Mouse (Mus musculus): ENCODE measurements at regions not wholly inside any gene's neighbourhood (a gene's known extent, or its start where the extent isn't known, plus 50 kb on each side); places are given as distances from the start of the nearest gene placed in this dataset.

- no peak overlapping the region for H3K4me3 ChIP-seq
- TF ChIP-seq CTCF (IDR thresholded peaks at IDR 0.05) = no peak
- DNase-seq (ENCODE audit: extremely low spot score in 1 of 2, low spot score in 2 of 2) = no peak
- intact Hi-C loops (cut with DNase I) = loop anchor here (5.0 to 10.0 kb wide), 2 partner anchors 427 to 815 kb away; partner anchors contain the start of gene Sstr1
- H3K27ac ChIP-seq = no peak overlapping the region
Observed at GRCm38 (mm10) chr12:58639478-58639877, 370.4 kb upstream of the Clec14a start.

GRCm38 (mm10) chr12:58638260-58638659 is 369.2 kb upstream of the Clec14a start:
- DNase-seq (ENCODE audit: extremely low spot score in 1 of 2, low spot score in 2 of 2) = no peak
- no peak overlapping the region for H3K27ac ChIP-seq
- no peak overlapping the region for H3K4me3 ChIP-seq
- peak; percentile 53 for TF ChIP-seq CTCF (IDR thresholded peaks at IDR 0.05)
- intact Hi-C loops (cut with DNase I) = loop anchor here (5.0 to 10.0 kb wide), 2 partner anchors 426 to 813 kb away; partner anchors contain the start of gene Sstr1

- intact Hi-C loops (cut with DNase I) = loop anchor here (10.0 kb wide), 1 partner anchor 808 kb away; no protein-coding TSS in a partner anchor
- H3K27ac ChIP-seq = no peak overlapping the region
- no peak overlapping the region for H3K4me3 ChIP-seq
- no peak for DNase-seq (ENCODE audit: extremely low spot score in 1 of 2, low spot score in 2 of 2)
- TF ChIP-seq CTCF (IDR thresholded peaks at IDR 0.05) = no peak
Observed at GRCm38 (mm10) chr12:58632529-58632928, 363.4 kb upstream of the Clec14a start.

DNA sequence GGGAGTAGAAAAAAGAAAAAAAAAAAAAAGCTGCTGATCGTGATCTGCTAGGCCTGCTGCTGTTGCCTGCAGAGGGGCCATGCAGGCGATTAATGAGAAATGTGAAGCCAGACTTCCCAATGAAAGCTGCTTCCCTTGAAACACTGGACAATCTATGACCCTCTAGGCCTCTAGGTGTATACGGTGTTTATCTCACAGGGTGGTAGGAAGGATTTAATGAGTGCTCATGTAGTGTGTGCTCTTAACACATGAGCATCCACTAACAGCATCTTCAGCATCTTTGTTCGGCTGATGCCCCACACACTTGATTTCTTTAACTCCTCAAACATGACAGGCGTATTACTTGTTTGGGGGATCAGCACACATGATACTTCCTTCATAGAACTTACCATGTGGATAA is 359.7 kb upstream of the Clec14a start:
- intact Hi-C loops (cut with DNase I) = no loop called here
- no peak for TF ChIP-seq CTCF (IDR thresholded peaks at IDR 0.05)
- no peak for DNase-seq (ENCODE audit: extremely low spot score in 1 of 2, low spot score in 2 of 2)
- no peak overlapping the region for H3K4me3 ChIP-seq
- no peak overlapping the region for H3K27ac ChIP-seq

- no peak for DNase-seq (ENCODE audit: extremely low spot score in 1 of 2, low spot score in 2 of 2)
- Histone ChIP-seq H3K27ac (no peak overlapping the region), H3K4me3 (no peak overlapping the region)
- intact Hi-C loops (cut with DNase I) = no loop called here
- no peak for TF ChIP-seq CTCF (IDR thresholded peaks at IDR 0.05)
Observed at GRCm38 (mm10) chr12:58625144-58625543, 356.1 kb upstream of the Clec14a start.

DNA sequence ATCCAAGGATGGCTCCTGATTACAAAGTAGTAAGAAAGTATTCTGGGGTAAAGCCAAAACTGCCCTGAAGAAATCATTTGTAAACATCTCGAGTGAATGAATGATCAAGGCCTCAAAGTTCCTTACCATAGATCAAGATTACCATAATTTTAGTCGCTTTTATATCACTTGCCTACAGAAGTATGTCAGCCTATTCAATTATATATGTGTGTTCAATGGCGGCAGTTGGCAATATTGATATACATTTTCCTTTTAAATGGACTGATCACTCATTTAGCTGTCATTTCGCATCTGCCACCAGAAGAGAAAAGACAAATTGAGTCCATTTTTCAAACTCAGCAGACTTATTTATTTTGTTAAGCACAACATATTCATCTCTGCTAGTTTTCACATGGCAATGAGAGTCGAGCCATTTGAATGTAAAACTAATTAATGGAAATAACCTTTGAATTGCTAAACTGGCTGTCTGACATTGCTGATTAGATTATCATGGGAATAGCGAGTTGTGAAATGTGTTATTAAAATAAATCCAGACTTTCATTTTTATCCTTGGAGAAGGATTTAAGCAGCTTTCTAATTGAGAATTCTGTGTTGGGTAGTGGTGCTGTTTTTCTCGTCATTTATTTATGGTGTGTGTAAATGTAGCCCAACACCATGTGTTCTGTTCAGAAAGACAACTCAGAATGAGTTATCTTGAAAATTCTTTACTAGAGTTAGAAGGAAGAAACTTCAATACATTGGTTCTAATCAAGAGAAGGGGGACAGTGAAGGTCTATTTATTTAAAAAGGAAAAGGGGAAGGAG is 350.6 kb upstream of the Clec14a start:
- intact Hi-C loops (cut with DNase I) = no loop called here
- TF ChIP-seq CTCF (IDR thresholded peaks at IDR 0.05) = no peak
- Histone ChIP-seq H3K4me3 (no peak overlapping the region), H3K27ac (no peak overlapping the region)
- DNase-seq (ENCODE audit: extremely low spot score in 1 of 2, low spot score in 2 of 2) = no peak

GRCm38 (mm10) chr12:58594781-58595180 is 325.7 kb upstream of the Clec14a start:
- DNase-seq (ENCODE audit: extremely low spot score in 1 of 2, low spot score in 2 of 2) = no peak
- no peak for TF ChIP-seq CTCF (IDR thresholded peaks at IDR 0.05)
- no peak overlapping the region for H3K4me3 ChIP-seq
- intact Hi-C loops (cut with DNase I) = no loop called here
- H3K27ac ChIP-seq = no peak overlapping the region

DNA sequence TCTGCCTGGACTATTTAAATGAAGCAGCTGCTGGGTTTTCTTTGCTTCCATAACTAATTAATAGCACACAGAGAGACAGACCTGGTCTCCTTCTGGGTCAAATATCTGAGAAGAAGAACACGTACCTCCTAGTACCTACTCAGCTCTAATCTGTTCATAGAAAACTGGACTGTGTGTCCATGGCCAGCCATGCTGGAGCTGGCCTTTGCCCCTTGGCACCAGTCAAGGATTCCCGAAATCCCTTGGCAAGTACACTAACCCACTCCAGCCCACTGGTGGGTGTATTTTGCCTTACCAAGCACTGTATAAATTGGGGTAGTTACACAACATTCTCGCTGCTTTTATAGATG is 322.4 kb upstream of the Clec14a start:
- Histone ChIP-seq H3K4me3 (no peak overlapping the region), H3K27ac (no peak overlapping the region)
- TF ChIP-seq CTCF (IDR thresholded peaks at IDR 0.05) = no peak
- DNase-seq (ENCODE audit: extremely low spot score in 1 of 2, low spot score in 2 of 2) = no peak
- intact Hi-C loops (cut with DNase I) = no loop called here

DNA sequence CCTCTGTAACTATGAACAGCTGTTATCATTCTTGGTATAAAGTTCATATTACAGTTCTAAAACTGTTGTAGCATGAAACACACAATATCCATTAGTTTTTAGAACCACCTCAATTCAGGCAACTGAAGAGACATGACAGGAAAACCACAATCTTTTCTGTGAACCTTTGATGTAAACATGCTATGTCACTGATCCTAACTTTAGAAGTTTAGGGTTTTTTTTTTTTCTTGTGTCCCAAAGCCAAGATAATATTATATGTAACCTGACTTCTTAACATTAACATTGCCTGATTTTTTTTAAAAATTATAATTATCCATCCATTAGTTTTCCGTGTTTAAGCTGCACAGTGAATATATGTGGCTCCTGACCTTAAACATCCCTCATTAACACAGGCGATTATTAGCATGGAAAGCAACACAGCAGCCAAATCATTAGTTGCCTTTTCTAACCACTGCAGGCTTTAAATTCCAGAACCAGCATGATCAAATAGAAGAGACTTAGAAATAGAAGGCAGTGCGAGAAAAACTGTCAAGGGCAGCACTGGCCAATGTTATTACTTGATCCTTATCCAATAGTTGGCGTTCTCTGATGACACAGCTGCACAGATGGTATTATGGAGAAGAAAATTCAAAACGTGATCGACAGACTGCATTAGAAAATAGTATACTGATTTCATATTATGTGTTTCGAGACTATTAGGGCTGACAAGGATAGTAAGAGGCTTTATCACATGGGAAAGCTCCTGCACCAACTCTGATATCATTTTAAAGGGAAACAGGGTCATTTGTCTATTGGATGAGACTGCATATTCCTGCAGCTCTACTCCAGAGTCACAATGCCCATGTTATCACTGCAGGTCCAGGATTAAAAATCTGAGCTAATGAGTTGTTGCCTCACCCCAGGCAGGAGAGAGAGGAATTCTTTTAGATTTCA is 321.7 kb upstream of the Clec14a start:
- Histone ChIP-seq H3K27ac (no peak overlapping the region), H3K4me3 (no peak overlapping the region)
- no peak for DNase-seq (ENCODE audit: extremely low spot score in 1 of 2, low spot score in 2 of 2)
- no peak for TF ChIP-seq CTCF (IDR thresholded peaks at IDR 0.05)
- intact Hi-C loops (cut with DNase I) = no loop called here

DNA sequence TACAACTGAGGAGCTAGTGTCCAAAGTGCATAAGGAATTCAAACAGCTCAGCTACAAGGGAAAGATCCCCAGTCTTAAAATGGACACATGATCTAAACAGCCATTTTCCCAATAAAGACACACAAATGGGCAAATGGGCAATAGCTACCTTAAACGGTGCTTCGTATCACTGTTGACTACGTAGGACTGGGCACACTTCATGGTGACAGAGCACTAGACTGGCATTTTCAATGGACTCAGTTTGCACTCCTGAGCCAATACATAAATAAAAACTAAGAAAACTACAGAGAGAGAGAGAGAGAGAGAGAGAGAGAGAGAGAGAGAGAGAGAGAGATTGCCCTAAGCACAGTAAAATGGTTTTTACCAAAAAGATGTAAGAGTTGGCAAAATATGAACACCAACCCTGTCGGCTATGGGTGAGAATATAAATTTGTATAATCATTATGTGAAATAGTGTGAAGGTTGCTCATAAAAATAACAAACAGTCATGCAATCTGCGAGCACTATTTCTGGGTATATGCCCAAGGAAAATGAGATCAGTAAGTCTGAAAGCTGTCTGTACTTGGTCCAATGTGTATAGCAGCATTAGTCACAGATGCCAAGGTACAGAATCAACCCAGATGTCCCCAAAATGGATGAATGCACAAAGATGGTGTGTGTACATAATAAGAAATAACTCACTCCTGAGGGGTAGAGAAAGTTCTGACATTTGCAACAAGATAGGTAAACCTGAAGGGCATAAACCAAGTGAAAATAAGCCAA is 312.9 kb upstream of the Clec14a start:
- Histone ChIP-seq H3K27ac (no peak overlapping the region), H3K4me3 (no peak overlapping the region)
- intact Hi-C loops (cut with DNase I) = no loop called here
- no peak for TF ChIP-seq CTCF (IDR thresholded peaks at IDR 0.05)
- no peak for DNase-seq (ENCODE audit: extremely low spot score in 1 of 2, low spot score in 2 of 2)

GRCm38 (mm10) chr12:58569056-58569455 is 300.0 kb upstream of the Clec14a start:
- H3K4me3 ChIP-seq = no peak overlapping the region
- no peak overlapping the region for H3K27ac ChIP-seq
- no peak for DNase-seq (ENCODE audit: extremely low spot score in 1 of 2, low spot score in 2 of 2)
- intact Hi-C loops (cut with DNase I) = no loop called here
- TF ChIP-seq CTCF (IDR thresholded peaks at IDR 0.05) = no peak
